Mouse (Mus musculus) liver, postnatal 0 days (tissue): ENCODE data around the gene Olfr458.

Experiments used
- CTCF ChIP-seq: sonication (generic); IDR thresholded peaks from 2 replicates; pipeline ENCODE4 v1.5.1; 2016; ENCODE audit warnings: antibody characterized with exemption, low read depth
- EP300 ChIP-seq: IDR thresholded peaks from 2 replicates; pipeline ENCODE4 v1.6.1; 2016; ENCODE audit warnings: antibody characterized with exemption, low read depth, mild to moderate bottlenecking

- TF ChIP-seq EP300 = no peak
- no peak for TF ChIP-seq CTCF
Measured at GRCm38 (mm10) chr6:42441395-42441794, 23.6 kb downstream of the Olfr458 start.
